Mouse (Mus musculus) heart, embryonic 15.5 days (tissue): ENCODE data around the gene Calm1. TPM values are rescaled to one million over a fixed set of nuclear protein-coding genes. Genes with fewer than 3 reads are reported as not detected.

Experiments
- ATAC-seq: fragments of 200-750 bp; cut with Nextera tagmentation; replicated peaks from 2 replicates; pipeline ENCODE4 v1.8.0; 2017; ENCODE audit warnings: low read depth, moderate TSS enrichment; ENCODE audit not compliant: insufficient number of reproducible peaks, insufficient read depth, low FRiP score
- H3K27ac ChIP-seq: fragments of 300-500 bp; sonication (generic); 2 replicates; pipeline ENCODE4 v1.5.1; 2015; ENCODE audit warnings: mild to moderate bottlenecking, inconsistent platforms
- H3K27me3 ChIP-seq: fragments of 300-500 bp; sonication (generic); 2 replicates; pipeline ENCODE4 v1.6.1; 2015; ENCODE audit warnings: inconsistent platforms
- H3K36me3 ChIP-seq: fragments of 300-500 bp; sonication (generic); 2 replicates; pipeline ENCODE4 v1.6.1; 2015; ENCODE audit warnings: mild to moderate bottlenecking, inconsistent platforms
- H3K4me1 ChIP-seq: fragments of 300-500 bp; sonication (generic); replicated peaks from 2 replicates; pipeline ENCODE4 v1.6.1; 2015; ENCODE audit warnings: inconsistent platforms
- H3K4me2 ChIP-seq: fragments of 300-500 bp; sonication (generic); 2 replicates; pipeline ENCODE4 v1.6.1; 2015; ENCODE audit warnings: inconsistent platforms, mild to moderate bottlenecking, moderate library complexity
- H3K4me3 ChIP-seq: fragments of 300-500 bp; sonication (generic); 2 replicates; pipeline ENCODE4 v1.5.1; 2015; ENCODE audit warnings: mild to moderate bottlenecking, inconsistent platforms
- H3K9ac ChIP-seq: fragments of 300-500 bp; sonication (generic); 2 replicates; pipeline ENCODE4 v1.6.1; 2015; ENCODE audit warnings: mild to moderate bottlenecking, inconsistent platforms
- H3K9me3 ChIP-seq: fragments of 300-500 bp; sonication (generic); replicated peaks from 2 replicates; pipeline ENCODE4 v1.6.1; 2016; ENCODE audit warnings: inconsistent platforms
- WGBS: fragments of 180-500 bp; shearing (Covaris S2); methylation state at CpG from one replicate; pipeline ENCODE4 v1.1.7; 2015; ENCODE audit warnings: mixed read lengths; 5-methylcytosine and 5-hydroxymethylcytosine counted together
- polyA plus RNA-seq: library from polyadenylated mRNA; unstranded; fragments of >200 nt; fragmentation: Nextera tagmentation; extraction: Ambion mirVana; gene quantifications from 2 replicates; pipeline ENCODE4 v1.2.1, GENCODE M21; 2015

The Calm1 gene
- polyA plus RNA-seq, 1 experiment from 2014 or later: 759 TPM

- Histone ChIP-seq H3K4me3 (no peak overlapping the region), H3K27ac (no peak overlapping the region), H3K36me3 (no peaks in the 10 kb centered on the region), H3K27me3 (no peaks in the 10 kb centered on the region), H3K9me3 (no peaks in the 10 kb centered on the region), H3K4me2 (no peak overlapping the region), H3K4me1 (no peaks in the 10 kb centered on the region), H3K9ac (no peak overlapping the region)
- no peak for ATAC-seq
- WGBS: 76% methylated on average over 4 of the region's 4 CpGs
Observed at GRCm38 (mm10) chr12:100254471-100254870, 55.2 kb downstream of the Calm1 start.

GRCm38 (mm10) chr12:100255441-100255949 is 56.3 kb downstream of the Calm1 start:
- Histone ChIP-seq H3K27me3 (no peaks in the 10 kb centered on the region), H3K9ac (no peak overlapping the region), H3K4me1 (no peaks in the 10 kb centered on the region), H3K4me3 (no peak overlapping the region), H3K4me2 (no peak overlapping the region), H3K9me3 (no peaks in the 10 kb centered on the region), H3K27ac (no peak overlapping the region), H3K36me3 (no peaks in the 10 kb centered on the region)
- ATAC-seq: no peak
- 75% methylated on average over 2 of the region's 2 CpGs for WGBS

GRCm38 (mm10) chr12:100257779-100258178 is 58.5 kb downstream of the Calm1 start:
- no peaks in the 10 kb centered on the region for H3K36me3 ChIP-seq
- no peak overlapping the region for H3K9ac ChIP-seq
- no peak for ATAC-seq
- 58% methylated on average over 3 of the region's 3 CpGs for WGBS
- no peaks in the 10 kb centered on the region for H3K4me1 ChIP-seq
- no peaks in the 10 kb centered on the region for H3K27me3 ChIP-seq
- H3K27ac ChIP-seq: no peak overlapping the region
- H3K4me2 ChIP-seq: no peak overlapping the region
- H3K9me3 ChIP-seq: no peaks in the 10 kb centered on the region
- H3K4me3 ChIP-seq: no peak overlapping the region

Other genes with a start within 250 kb of the Calm1 start
- 0.31 and 0.65 TPM in 2 replicates for gene Kcnk13, start 234.9 kb upstream of the Calm1 start, polyA plus RNA-seq
- gene Psmc1, start 89.3 kb upstream of the Calm1 start, polyA plus RNA-seq: 173 and 182 TPM in 2 replicates
- 7.6 and 9.0 TPM in 2 replicates for gene Nrde2, start 39.8 kb upstream of the Calm1 start, polyA plus RNA-seq